Mouse (Mus musculus) adrenal gland, adult (tissue): ENCODE results near the gene Clta.

Experiments used
- DNase-seq, 2 experiments: peaks; one replicate each; pipeline ENCODE4 v3.0.0; 2022 to 2023; ENCODE audit warnings: low spot score in 1 of 2; ENCODE audit not compliant: inconsistent age in 2 of 2

The Clta gene

DNA sequence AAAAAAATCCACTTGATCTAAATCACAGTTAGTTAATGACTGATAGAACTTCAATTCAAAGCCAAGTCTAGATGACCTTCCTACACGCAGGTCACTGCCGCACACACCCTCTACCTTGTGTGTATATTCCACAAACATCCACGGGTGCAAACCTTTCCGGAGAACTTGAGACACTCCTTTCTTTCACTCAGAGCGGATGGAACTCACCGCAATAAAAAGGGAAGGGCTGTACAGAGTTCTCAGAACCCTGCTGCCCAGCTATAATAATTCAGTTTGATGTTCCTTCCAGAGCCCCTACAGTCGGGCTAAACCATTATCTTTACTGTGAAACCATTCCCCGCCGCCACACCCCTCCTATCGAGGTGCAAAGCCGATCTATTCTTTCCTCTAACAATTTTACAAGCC, 67.5 kb downstream of the Clta start:
- DNase-seq: no peak

DNA sequence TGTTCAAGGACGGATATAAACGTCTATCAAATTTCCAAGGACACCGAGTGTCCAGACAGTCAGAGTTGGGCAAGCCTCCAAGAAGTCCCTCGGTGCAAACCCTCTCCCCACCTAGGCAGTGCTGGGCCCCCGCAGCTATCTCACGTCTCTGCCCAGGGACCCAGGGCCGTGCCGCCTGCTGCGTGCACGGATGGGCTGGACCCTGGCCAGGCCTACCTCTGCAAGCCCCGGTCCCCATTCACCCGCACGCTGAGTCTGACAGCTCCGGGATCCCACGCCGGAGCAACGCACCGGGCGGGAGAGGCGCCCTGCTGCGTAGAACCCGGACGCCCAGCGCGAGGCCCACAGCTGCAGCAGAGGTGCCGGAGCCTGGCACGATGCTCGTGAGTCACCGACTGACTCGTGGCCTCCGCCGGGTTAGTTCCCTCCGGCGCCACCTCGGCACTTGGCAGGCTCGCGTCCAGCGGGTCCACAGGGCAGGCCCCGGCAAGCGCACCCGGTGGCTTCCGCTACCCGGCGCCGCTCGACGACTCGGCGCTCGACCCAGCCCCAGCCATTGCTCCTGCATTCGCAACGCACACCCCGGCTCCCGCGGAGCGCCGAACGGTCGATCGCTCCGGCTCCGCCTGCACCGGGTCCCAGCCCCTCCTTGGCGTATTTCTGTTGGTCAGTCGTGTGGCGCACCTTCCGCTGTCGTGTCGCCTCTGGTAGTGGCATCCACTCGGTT, 68.1 kb downstream of the Clta start:
- DNase-seq: peak; percentile 94 to 97

DNA sequence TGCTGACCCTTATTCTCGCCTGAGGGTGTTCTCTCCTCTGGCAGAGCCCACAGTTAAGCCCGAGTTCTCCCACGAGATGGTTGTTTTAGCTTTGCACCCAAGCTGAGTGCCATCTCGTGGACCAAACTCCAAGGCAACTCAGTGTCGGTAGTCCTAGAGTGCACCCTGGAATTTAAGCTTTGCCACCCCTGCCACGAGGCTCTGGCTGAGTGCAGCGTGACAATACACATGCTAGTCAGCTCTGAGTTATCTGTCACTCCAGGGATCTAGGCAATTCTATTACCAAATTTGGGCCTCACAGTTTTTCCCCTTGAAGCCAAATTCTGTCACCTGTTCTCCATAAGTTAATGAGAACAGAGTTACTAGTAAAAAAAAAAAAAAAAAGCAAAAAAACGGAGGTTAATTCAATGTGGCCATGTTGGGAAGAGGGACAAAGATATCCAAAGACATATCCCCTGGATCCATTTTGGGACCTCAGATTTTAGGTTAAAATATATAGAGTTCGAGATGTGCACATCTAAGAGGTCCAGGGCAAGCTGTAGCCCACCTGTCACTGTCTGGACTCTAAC, 68.7 kb downstream of the Clta start:
- DNase-seq: no peak

DNA sequence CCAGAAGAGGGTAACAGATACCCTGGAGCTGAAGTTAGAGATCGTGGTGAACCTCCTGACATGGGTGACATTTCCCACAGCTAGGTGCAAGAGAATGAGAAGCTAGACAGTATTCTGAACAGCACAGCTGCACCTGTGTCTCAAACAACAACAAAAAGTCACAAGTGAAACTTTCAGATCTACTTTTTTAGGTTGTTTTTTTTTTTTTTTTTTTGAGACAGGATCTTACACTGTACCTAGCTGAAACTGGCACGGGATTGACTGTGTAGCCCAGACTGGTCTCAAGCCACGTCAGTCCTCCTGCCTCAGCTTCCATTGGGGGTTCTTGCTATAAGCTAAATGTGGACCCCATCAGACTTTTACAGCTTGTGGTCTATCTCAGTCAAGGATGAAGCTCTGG, 69.5 kb downstream of the Clta start:
- no peak for DNase-seq

DNA sequence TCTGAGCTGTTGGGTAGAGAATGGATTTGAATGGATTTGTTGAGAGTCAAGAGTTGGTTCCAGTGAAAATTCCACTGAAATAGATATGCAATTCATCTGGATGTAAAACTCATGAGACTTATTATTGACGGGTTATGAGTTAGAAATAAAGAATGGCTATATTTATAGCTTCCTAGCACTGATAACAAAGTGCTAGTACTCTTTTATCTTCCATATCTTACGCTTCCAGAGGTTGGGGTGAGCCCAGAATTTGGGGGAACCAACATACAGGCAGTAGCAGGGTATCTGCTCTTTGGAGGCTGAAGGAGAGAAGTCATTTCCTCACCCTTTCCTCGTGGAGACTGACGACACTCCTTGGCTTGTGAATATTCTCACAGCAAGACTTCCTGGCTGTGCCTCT, 70.2 kb downstream of the Clta start:
- DNase-seq: no peak

DNA sequence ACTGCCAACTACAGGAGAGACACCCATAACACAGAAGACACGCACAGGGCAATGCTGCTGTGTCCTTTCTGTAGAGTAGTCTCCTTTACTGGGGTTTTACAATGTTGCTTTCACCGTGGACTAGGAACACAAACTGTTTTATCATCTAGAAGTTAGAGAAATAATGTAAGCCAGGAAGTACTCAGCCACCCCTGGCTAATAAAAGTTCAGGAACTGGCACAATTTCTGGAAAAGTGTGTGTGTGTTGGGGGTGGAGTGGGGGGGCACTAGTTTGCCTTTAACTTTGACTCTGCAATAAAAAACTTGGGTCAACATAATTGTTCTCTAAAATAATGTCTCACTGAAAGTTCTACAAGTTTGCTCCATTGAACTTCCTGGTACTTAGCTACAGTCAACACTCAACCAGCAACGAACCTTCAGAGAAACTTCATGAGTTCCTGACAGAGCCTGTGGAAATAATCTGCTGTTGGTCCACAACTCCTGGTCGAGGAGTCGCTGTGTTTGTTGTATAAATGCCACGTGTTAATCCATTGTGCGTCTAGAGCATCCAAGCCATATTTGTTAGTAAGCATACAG, 74.2 kb downstream of the Clta start:
- DNase-seq: no peak
